Mouse (Mus musculus) B cell, adult 2 months (primary cell): ENCODE data around the gene Htt.

ENCODE experiments used
- DNase-seq, 2 experiments: peaks; one replicate each; pipeline ENCODE4 v3.0.0; 2022

Htt gene

GRCm38 (mm10) chr5:34931516-34932457 is 170.2 kb downstream of the Htt start:
- no peak for DNase-seq

- no peak for DNase-seq
Observed at GRCm38 (mm10) chr5:34932458-34932806, 170.9 kb downstream of the Htt start.

GRCm38 (mm10) chr5:34933461-34933860 is 171.9 kb downstream of the Htt start:
- peak; percentile 20 to 33 for DNase-seq

GRCm38 (mm10) chr5:34941710-34942470 is 180.3 kb downstream of the Htt start:
- no peak for DNase-seq

GRCm38 (mm10) chr5:34943428-34943827 is 181.9 kb downstream of the Htt start:
- DNase-seq: no peak

- DNase-seq: peak; percentile 82 to 84
Observed at GRCm38 (mm10) chr5:34948861-34949760, 187.6 kb downstream of the Htt start, which contains the start of gene Rgs12. Gene Rgs12 (plus strand): TSS chr5:34949445.

- DNase-seq: no peak
Observed at GRCm38 (mm10) chr5:34949769-34950211, 188.2 kb downstream of the Htt start.

GRCm38 (mm10) chr5:34950486-34951160 is 189.1 kb downstream of the Htt start:
- DNase-seq: no peak

- no peak for DNase-seq
Observed at GRCm38 (mm10) chr5:34951161-34951834, 189.8 kb downstream of the Htt start.

GRCm38 (mm10) chr5:34954508-34954907 is 193.0 kb downstream of the Htt start:
- no peak for DNase-seq

GRCm38 (mm10) chr5:34955630-34956029 is 194.1 kb downstream of the Htt start:
- DNase-seq: no peak

GRCm38 (mm10) chr5:34956151-34956550 is 194.6 kb downstream of the Htt start:
- DNase-seq: no peak

- DNase-seq: no peak
Observed at GRCm38 (mm10) chr5:34957015-34957414, 195.5 kb downstream of the Htt start.

- no peak for DNase-seq
Observed at GRCm38 (mm10) chr5:34960021-34960420, 198.5 kb downstream of the Htt start.
